Mouse (Mus musculus): ENCODE results near the gene Slc6a19.

- TF ChIP-seq POLR2A (IDR thresholded peaks at IDR 0.05; ENCODE audit: borderline replicate concordance, insufficient read depth, low read length) (no peak), CTCF (IDR thresholded peaks at IDR 0.05; ENCODE audit: borderline replicate concordance, insufficient read depth, low read depth, low read length) (no peak)
These were observed 32.3 kb upstream of the Slc6a19 start for GRCm38 (mm10) chr13:73736943-73737342.

All from cerebellum, adult 2 months (tissue).